Mouse (Mus musculus) limb, embryonic 11.5 days (tissue): ENCODE measurements around the gene 1700037H04Rik. TPM values are rescaled to one million over a fixed set of nuclear protein-coding genes. Genes with fewer than 3 reads are reported as not detected.
A peak's percentile ranks its signal among the peaks of the same experiment; 100 is the strongest.

Experiments used
- ATAC-seq: fragments of 200-750 bp; cut with Nextera tagmentation; 2 replicates; pipeline ENCODE4 v1.8.0; 2017; ENCODE audit warnings: low read depth; ENCODE audit not compliant: insufficient number of reproducible peaks, low FRiP score, low TSS enrichment
- DNase-seq: peaks from one replicate; pipeline ENCODE4 v3.0.0-alpha.2; 2015; ENCODE audit warnings: low spot score
- H3K27ac ChIP-seq: fragments of 300-500 bp; sonication (generic); replicated peaks from 2 replicates; pipeline ENCODE4 v1.5.1; 2014; ENCODE audit warnings: low read depth, mild to moderate bottlenecking, low read length
- H3K27me3 ChIP-seq: fragments of 300-500 bp; sonication (generic); 2 replicates; pipeline ENCODE4 v1.6.1; 2014; ENCODE audit warnings: mild to moderate bottlenecking, low read length, mixed read lengths; ENCODE audit not compliant: control insufficient read depth, insufficient read depth
- H3K36me3 ChIP-seq: fragments of 300-500 bp; sonication (generic); 2 replicates; pipeline ENCODE4 v1.6.1; 2014; ENCODE audit warnings: mild to moderate bottlenecking, low read length, moderate library complexity, mixed read lengths; ENCODE audit not compliant: control insufficient read depth, insufficient read depth
- H3K4me1 ChIP-seq: fragments of 300-500 bp; sonication (generic); 2 replicates; pipeline ENCODE4 v1.6.1; 2014; ENCODE audit warnings: low read length, mixed read lengths; ENCODE audit not compliant: control insufficient read depth, insufficient read depth
- H3K4me2 ChIP-seq: fragments of 300-500 bp; sonication (generic); 2 replicates; pipeline ENCODE4 v1.6.1; 2014; ENCODE audit warnings: low read depth, mild to moderate bottlenecking, moderate library complexity; ENCODE audit not compliant: severe bottlenecking
- H3K4me3 ChIP-seq: fragments of 300-500 bp; sonication (generic); 2 replicates; pipeline ENCODE4 v1.5.1; 2014; ENCODE audit warnings: low read depth, low read length
- H3K9ac ChIP-seq: fragments of 300-500 bp; sonication (generic); 2 replicates; pipeline ENCODE4 v1.6.1; 2014; ENCODE audit warnings: mild to moderate bottlenecking, low read length
- H3K9me3 ChIP-seq: fragments of 300-500 bp; sonication (generic); 2 replicates; pipeline ENCODE4 v1.6.1; 2016; ENCODE audit warnings: low read length; ENCODE audit not compliant: control insufficient read depth
- WGBS: fragments of 180-500 bp; shearing (Covaris S2); extraction: QIAGEN DNeasy Blood & Tissue Kit; methylation state at CpG from one replicate; pipeline ENCODE4 v1.1.7; 2014; 5-methylcytosine and 5-hydroxymethylcytosine counted together
- polyA plus RNA-seq: library from polyadenylated mRNA; unstranded; fragments of >200 nt; fragmentation: Nextera tagmentation; extraction: Ambion mirVana; gene quantifications from 2 replicates; pipeline ENCODE4 v1.2.1, GENCODE M21; 2014

Gene 1700037H04Rik
- polyA plus RNA-seq, 1 experiment from 2014 or later = 78.0 TPM

DNA sequence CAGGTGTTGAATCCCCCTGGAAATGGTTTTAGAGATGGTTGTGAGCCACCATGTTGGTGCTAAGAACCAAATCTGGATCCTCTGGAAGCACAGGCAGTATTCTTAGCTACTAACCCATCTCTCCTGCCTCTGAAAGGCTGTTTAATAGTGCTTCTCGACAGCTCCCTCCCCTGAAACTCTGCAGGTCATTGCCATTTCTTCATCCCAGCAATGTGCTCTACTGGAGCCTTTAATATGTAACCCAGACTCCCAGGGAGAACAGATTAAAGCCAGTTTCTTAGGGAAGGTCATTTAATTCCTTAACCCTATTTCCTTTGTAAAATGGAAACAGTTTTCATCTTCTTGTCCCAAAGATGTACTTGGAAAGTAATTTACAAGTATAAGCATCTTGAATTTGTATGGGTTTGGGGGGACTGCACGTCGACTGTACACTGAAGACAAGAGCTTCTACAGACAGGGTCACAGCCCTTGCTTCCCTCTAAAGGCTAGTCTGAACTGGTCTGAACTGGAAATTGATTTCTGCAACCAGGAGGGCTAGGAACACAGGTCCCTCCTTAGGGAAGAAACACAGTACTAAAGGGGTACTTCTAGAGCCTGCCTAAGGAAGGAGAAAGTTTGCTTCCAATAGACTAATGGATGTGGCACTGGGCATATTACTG is 15.5 kb upstream of the 1700037H04Rik start:
- Histone ChIP-seq H3K4me1 (peaks cover 31% of the 10 kb centered on the region), H3K27ac (no peak overlapping the region), H3K4me3 (no peak overlapping the region), H3K9ac (no peak overlapping the region), H3K27me3 (peaks cover 33% of the 10 kb centered on the region), H3K36me3 (no peaks in the 10 kb centered on the region), H3K4me2 (no peak overlapping the region), H3K9me3 (no peaks in the 10 kb centered on the region)
- 79% methylated on average over 3 of the region's 3 CpGs for WGBS
- no peak for DNase-seq
- no peak for ATAC-seq

DNA sequence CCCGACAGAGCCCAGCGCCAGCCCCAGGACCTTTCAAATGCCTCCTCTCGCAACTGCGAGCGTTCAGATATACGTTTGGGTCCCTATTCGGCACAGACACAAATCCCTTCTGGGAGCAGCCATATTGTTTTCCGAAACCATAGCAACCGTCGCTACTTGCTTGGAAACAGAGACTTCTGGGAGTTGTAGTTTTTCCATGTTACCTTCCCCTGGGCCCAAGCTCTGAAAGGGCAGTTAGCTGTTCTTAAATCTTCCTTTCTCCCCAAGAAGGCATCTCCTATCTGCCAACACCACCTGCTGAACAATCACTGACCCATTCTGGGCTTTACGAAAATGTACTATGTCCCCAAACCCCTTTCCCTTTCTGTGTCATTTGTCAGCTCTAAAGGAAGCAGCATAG is 14.8 kb upstream of the 1700037H04Rik start:
- H3K4me3 ChIP-seq = peak overlapping the region; percentile 20; the same call in 1 of the 2 replicates
- no peak overlapping the region for H3K27ac ChIP-seq
- peak; percentile 24; the same call in 1 of the 2 replicates for ATAC-seq
- peaks cover 36% of the 10 kb centered on the region for H3K27me3 ChIP-seq
- no peaks in the 10 kb centered on the region for H3K36me3 ChIP-seq
- 5% methylated on average over 11 of the region's 11 CpGs for WGBS
- no peaks in the 10 kb centered on the region for H3K9me3 ChIP-seq
- H3K9ac ChIP-seq = no peak overlapping the region
- H3K4me1 ChIP-seq = peaks cover 31% of the 10 kb centered on the region
- peak; percentile 73 for DNase-seq
- H3K4me2 ChIP-seq = peak overlapping the region; percentile 70

- no peak overlapping the region for H3K9ac ChIP-seq
- H3K27me3 ChIP-seq = peaks cover 36% of the 10 kb centered on the region
- WGBS = 35% methylated on average over 9 of the region's 9 CpGs
- no peak overlapping the region for H3K4me2 ChIP-seq
- ATAC-seq (no peak), DNase-seq (peak; percentile 20)
- no peaks in the 10 kb centered on the region for H3K36me3 ChIP-seq
- H3K9me3 ChIP-seq = no peaks in the 10 kb centered on the region
- H3K4me3 ChIP-seq = no peak overlapping the region
- no peak overlapping the region for H3K27ac ChIP-seq
- H3K4me1 ChIP-seq = peaks cover 12% of the 10 kb centered on the region
Measured at GRCm38 (mm10) chr2:131172322-131172721, 12.4 kb upstream of the 1700037H04Rik start.

DNA sequence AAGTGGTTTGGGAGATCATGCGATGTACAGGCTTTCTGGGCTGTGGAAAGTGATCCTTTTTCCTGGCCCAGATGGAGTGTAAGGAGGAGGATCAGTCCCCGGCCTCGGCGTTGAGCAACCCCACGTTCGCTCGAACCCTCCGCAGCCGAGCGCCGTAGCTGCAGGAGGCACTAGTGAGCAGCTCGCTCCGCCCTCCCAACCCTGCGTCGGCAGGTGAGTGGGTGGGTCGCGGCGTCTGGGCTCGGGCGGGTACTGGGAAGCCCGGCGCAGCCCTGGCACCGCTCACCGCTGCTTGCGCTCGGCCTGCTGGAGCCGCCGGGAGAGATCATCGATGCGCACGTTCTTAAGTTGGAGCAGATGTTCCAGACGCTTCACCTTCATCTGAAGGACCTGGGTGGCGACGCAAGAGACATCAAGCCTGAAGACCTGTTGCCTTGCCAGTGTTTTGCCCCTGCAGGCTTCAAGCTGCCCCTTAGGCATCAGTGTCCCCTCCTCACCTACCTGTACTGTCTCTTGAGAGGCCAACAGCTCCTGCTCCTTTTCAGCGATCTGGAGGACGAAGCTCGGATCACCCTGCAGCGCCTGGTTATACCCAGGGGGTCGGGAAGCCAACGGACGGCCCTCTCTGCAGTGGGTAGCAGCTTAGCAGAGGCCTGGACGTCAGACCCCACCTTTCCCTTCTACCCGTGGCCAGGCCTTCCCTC is 11.7 kb upstream of the 1700037H04Rik start:
- WGBS = 2% methylated on average over 42 of the region's 43 CpGs
- peak; percentile 54 for DNase-seq
- H3K9ac ChIP-seq = no peak overlapping the region
- H3K4me1 ChIP-seq = peaks cover 10% of the 10 kb centered on the region
- no peak for ATAC-seq
- H3K27me3 ChIP-seq = peaks cover 36% of the 10 kb centered on the region
- no peaks in the 10 kb centered on the region for H3K36me3 ChIP-seq
- H3K4me2 ChIP-seq = peak overlapping the region; percentile 47
- H3K27ac ChIP-seq = no peak overlapping the region
- no peaks in the 10 kb centered on the region for H3K9me3 ChIP-seq
- peak overlapping the region; percentile 26 for H3K4me3 ChIP-seq

- peak overlapping the region; percentile 26 for H3K4me3 ChIP-seq
- H3K4me2 ChIP-seq = peak overlapping the region; percentile 47
- H3K27ac ChIP-seq = no peak overlapping the region
- no peak overlapping the region for H3K9ac ChIP-seq
- H3K36me3 ChIP-seq = no peaks in the 10 kb centered on the region
- H3K27me3 ChIP-seq = peaks cover 36% of the 10 kb centered on the region
- 7% methylated on average over 9 of the region's 9 CpGs for WGBS
- ATAC-seq (no peak), DNase-seq (no peak)
- H3K4me1 ChIP-seq = peaks cover 10% of the 10 kb centered on the region
- no peaks in the 10 kb centered on the region for H3K9me3 ChIP-seq
Measured at GRCm38 (mm10) chr2:131170936-131171335, 11.1 kb upstream of the 1700037H04Rik start.

GRCm38 (mm10) chr2:131168914-131169313 is 9.0 kb upstream of the 1700037H04Rik start:
- WGBS = 77% methylated on average over 1 of the region's 1 CpGs
- Histone ChIP-seq H3K4me1 (peaks cover 7% of the 10 kb centered on the region), H3K4me3 (no peak overlapping the region), H3K9ac (no peak overlapping the region), H3K9me3 (no peaks in the 10 kb centered on the region; the same call in 1 of the 2 replicates), H3K27me3 (peaks cover 36% of the 10 kb centered on the region), H3K27ac (no peak overlapping the region), H3K36me3 (no peaks in the 10 kb centered on the region), H3K4me2 (no peak overlapping the region)
- ATAC-seq (no peak), DNase-seq (no peak)

DNA sequence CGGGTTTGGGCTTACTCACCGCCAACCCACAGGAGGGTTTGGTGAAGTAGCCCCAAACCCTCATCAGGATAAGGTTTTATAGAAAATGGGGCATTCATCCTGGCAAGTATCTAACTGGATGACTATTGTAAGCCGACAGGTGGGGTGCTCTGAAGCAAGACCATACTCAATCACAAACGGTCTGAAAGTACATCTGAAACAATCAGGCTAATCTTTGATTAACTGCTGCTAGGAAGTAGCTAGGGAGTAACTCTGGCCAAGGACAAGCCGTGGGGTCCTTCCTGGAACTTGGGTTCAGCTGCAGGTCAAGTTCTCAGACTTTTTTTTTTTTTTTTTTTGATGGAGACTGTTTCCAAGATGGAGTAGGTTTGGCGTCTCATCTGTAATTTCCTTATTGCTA is 8.1 kb upstream of the 1700037H04Rik start:
- Histone ChIP-seq H3K4me1 (peaks cover 7% of the 10 kb centered on the region), H3K27me3 (peaks cover 29% of the 10 kb centered on the region), H3K4me3 (no peak overlapping the region), H3K9me3 (no peaks in the 10 kb centered on the region; the same call in 1 of the 2 replicates), H3K9ac (no peak overlapping the region), H3K4me2 (no peak overlapping the region), H3K36me3 (no peaks in the 10 kb centered on the region), H3K27ac (no peak overlapping the region)
- ATAC-seq = no peak
- 85% methylated on average over 6 of the region's 6 CpGs for WGBS
- DNase-seq = no peak

GRCm38 (mm10) chr2:131166172-131166571 is 6.3 kb upstream of the 1700037H04Rik start:
- no peak for DNase-seq
- ATAC-seq = no peak
- no peak overlapping the region for H3K4me3 ChIP-seq
- no peak overlapping the region for H3K27ac ChIP-seq
- no peak overlapping the region for H3K9ac ChIP-seq
- H3K4me2 ChIP-seq = no peak overlapping the region
- no peaks in the 10 kb centered on the region for H3K36me3 ChIP-seq
- 79% methylated on average over 2 of the region's 2 CpGs for WGBS
- H3K9me3 ChIP-seq = no peaks in the 10 kb centered on the region; the same call in 1 of the 2 replicates
- peaks cover 3% of the 10 kb centered on the region for H3K4me1 ChIP-seq
- H3K27me3 ChIP-seq = peaks cover 11% of the 10 kb centered on the region
